Mouse (Mus musculus): ENCODE measurements around the gene Aire. TPM values are rescaled to one million over a fixed set of nuclear protein-coding genes. Genes with fewer than 3 reads are reported as not detected.
A peak's percentile ranks its signal among the peaks of the same experiment; 100 is the strongest.
"Not testable (repeated sequence)": the region's sequence is repeated elsewhere in the genome, so short reads cannot be mapped to it uniquely, and the experiment has no call there.

The Aire gene
- polyA plus RNA-seq, 1 experiment: 0.30 TPM

DNA sequence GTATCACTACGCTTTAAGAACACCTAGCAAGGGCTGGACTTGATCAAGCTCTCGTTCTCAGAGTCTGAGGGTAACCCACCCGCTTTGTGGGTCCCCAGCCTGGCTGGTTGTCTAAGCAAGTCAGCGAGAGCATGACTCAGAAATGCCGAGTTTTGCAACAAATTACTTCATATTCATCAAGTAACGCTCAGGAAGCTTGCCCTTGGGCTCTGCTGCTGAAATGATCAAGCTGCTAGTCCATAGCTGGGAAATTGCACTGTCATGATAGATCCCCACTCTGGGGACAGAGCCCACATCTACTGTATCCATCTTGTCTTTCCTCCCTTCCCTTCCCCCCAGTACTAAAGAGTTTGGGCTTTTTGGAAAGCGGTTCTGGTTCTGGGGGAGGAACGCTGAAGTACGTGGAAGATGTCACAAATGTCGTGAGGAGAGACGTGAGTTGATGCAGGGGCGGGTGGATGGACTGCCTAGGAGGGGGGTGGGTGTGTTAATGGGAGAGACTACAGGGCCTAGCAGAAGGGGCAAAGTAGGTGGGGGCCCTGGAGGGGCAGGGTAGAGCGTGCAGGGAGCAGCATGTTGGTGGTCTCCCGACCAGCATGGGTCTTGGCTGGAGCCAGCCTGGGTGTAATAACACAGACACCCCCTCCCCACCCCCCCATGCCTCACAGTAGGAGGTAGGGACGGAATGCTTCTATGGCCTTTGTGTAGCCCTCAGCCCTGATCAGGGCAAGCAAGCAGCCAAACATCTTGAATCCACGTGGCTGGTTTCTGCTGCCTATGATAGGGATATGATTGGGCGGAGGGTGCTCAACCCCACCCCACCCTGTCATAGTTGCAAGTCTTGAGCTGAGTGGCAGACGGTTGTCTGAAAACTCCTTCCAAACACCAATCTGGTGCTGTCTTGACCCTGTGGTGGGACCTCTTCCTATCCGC, 11.5 kb upstream of the Aire start:
- DNase-seq (ENCODE audit: extremely low spot score in 1 of 2, low spot score in 1 of 2): no peak

GRCm38 (mm10) chr10:78049519-78050035, 6.2 kb upstream of the Aire start:
- DNase-seq (ENCODE audit: extremely low spot score in 1 of 2, low spot score in 1 of 2): no peak

DNA sequence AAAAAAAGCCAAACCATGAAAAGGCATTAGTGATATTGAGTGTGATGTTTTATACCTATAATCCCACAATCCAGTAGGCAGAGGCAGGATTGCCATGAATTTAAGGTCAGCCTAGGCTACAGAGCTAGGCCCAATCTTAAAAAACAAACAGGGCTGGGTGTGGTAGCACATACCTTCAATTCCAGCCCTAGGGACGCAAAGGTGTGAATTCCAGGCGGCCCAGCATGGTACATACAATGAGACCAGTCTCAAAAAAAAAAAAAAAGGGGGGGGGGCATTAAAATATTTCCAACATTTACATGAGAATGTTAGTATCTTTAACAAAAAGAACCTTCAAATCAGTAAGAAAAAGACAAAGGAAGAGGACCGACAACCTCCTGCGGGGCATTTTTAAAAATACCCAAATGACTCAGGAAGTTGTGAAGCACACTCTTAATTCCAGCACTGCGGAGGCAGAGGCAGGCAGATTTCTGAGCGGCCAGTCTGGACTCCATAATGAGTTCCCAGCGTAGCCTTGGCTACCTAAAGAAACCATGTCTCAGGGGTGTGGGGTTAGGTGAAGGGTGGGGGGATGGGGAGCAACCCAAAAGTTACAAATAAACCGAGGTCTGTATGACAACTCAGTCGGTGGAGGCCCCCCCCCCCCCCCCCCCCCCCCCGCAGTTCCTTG, 4.8 kb upstream of the Aire start:
- DNase-seq (ENCODE audit: extremely low spot score in 1 of 2, low spot score in 1 of 2): no peak

DNA sequence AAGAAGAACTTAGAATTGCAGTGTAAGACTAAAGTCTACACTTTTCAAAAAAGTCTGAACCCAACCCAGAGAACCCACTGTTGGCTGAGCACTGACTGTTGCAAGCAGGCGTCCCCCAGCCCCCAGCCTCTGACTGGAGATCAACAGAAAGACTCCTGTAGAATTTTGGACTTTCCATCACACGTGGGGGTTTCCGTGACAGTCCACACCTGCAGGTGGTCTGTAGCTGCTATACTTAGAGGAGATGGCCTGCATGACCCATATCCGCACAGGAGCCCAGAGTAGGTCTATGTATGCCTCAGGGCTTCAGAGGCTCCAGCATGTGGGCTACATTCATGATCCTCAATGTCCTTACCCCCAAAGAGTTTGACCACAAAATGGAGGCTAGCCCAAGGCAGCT, 3.0 kb upstream of the Aire start:
- DNase-seq (ENCODE audit: extremely low spot score in 1 of 2, low spot score in 1 of 2): no peak

DNA sequence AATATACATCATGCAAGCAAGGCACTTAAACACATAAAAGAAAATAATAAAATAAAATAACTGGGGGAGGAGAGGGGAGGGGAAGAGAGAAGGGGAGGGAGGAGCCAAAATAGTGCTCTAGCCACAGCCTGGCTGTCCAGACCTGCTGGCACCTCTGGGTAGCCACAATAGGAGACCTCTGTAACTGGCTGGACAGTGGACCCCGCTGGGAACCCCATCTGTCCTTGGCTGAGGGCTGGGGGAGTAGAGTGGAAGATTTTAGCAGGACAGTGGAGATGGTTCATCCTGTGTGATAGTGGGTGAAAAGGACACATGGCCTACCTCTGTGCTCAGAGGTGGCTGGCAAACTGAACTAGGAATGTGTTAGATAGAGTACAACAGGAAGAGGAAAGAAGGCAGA, 1.1 kb upstream of the Aire start:
- DNase-seq (ENCODE audit: extremely low spot score in 1 of 2, low spot score in 1 of 2): no peak

- DNase-seq (ENCODE audit: extremely low spot score in 1 of 2, low spot score in 1 of 2): peak in 1 of 2 experiments; percentile 56
Observed at GRCm38 (mm10) chr10:78042697-78043405, 559 bp downstream of the Aire start.

GRCm38 (mm10) chr10:78042096-78042495, 1.3 kb downstream of the Aire start:
- no peak for DNase-seq (ENCODE audit: extremely low spot score in 1 of 2, low spot score in 1 of 2)

GRCm38 (mm10) chr10:78041647-78042046, 1.8 kb downstream of the Aire start, which contains the start of gene Dnmt3l:
Gene Dnmt3l (plus strand): TSS chr10:78041947.
- DNase-seq (ENCODE audit: extremely low spot score in 1 of 2, low spot score in 1 of 2): no peak

DNA sequence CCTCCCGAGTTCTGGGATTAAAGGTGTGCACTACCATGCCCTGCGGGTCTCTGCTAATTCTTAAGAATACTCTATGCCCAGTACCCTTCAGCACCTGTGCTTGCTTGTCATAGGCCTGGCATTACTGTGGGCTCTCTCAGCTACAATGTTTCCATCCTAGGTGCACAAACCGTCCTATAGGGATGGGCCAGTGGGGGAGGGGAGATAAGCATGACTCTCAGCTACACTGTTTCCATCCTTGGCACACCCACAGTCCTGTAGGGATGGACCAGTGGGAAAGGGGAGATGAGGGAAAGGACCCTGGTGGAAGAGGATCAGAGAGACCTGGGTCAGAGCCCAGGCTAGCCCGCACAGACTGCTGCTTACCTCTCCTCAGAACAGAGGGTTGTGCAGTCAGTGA, 6.3 kb downstream of the Aire start:
- no peak for DNase-seq (ENCODE audit: extremely low spot score in 1 of 2, low spot score in 1 of 2)

DNA sequence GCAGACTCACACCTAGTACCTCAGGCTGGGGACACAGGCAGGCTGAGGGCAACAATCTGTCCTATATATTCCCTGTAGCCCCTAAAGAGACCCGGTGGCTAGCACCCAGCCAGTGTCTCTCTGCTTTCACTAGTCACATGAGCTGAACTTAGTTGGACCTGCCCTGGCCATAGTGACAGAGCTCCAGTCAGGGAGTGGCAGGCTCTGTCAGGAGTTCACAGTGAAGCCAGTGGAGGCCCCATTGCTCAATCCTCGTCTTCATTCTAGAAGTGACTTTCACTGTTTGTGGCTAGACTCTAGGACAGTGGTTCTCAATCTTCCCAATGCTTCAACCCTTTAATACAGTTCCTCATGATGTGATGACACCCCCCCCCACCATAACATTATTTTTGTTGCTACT, 11.4 kb downstream of the Aire start:
- no peak for DNase-seq (ENCODE audit: extremely low spot score in 1 of 2, low spot score in 1 of 2)

DNA sequence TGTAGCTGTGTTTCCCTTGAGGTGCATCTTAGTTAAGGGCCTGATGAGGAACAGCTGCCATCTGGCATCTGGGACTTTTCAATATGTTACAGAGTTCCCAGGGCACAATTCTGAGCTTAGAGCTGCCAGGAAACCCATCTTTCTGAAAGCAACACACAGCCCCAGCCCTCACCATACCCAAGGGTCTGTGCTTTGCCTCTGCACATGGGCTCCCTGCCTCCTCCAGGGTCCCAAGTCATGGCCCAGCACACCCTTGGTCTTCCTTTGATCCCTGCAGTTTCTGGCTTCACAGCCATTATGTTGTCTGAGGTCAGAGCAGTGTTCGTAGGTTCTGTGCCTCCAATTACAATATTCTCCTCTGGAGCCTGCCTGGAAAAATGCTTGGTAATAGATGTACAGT, 14.3 kb downstream of the Aire start:
- no peak for DNase-seq (ENCODE audit: extremely low spot score in 1 of 2, low spot score in 1 of 2)

GRCm38 (mm10) chr10:78028129-78028528, 15.3 kb downstream of the Aire start:
- peak in 1 of 2 experiments; percentile 85 for DNase-seq (ENCODE audit: extremely low spot score in 1 of 2, low spot score in 1 of 2)

DNA sequence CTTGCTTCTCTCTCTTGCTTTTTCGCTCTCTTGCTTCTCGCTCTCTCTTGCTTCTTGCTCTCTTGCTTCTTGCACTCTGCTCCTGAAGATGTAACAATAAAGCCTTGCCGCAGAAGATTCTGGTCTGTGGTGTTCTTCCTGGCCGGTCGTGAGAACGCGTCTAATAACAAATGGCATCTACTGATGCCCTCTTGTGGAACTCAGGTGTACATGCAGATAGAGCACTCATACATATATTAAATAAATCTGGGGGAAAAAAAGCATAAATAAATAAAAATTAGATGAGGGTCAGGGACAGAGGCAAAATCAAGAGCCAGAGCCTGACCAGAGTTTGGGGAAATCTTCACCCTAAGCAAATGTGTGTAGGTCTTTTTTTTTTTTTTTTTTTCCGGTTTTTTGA, 18.0 kb downstream of the Aire start:
- DNase-seq (ENCODE audit: extremely low spot score in 1 of 2, low spot score in 1 of 2): not testable (repeated sequence)

DNA sequence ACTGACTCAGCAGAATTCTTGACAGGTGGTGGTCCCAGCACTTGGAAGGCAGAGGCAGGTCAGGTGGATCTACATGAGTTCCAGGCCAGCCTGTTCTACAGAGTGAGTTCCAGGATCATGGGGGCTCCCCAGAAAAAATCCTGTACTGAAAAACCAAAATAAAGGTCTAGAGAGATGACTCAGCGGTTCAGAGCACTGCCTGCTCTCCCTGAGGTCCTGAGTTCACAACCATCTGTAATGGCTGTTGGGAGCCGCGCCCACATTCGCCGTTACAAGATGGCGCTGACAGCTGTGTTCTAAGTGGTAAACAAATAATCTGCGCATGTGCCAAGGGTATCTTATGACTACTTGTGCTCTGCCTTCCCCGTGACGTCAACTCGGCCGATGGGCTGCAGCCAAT, 23.4 kb downstream of the Aire start:
- not testable (repeated sequence) for DNase-seq (ENCODE audit: extremely low spot score in 1 of 2, low spot score in 1 of 2)

- no peak for DNase-seq (ENCODE audit: extremely low spot score in 1 of 2, low spot score in 1 of 2)
Observed at GRCm38 (mm10) chr10:78019291-78019690, 24.1 kb downstream of the Aire start.

GRCm38 (mm10) chr10:78018797-78019203, 24.6 kb downstream of the Aire start:
- DNase-seq (ENCODE audit: extremely low spot score in 1 of 2, low spot score in 1 of 2): peak in 1 of 2 experiments; percentile 83

- DNase-seq (ENCODE audit: extremely low spot score in 1 of 2, low spot score in 1 of 2): no peak
Observed at GRCm38 (mm10) chr10:78016366-78016765, 27.0 kb downstream of the Aire start.

GRCm38 (mm10) chr10:78015489-78015888, 27.9 kb downstream of the Aire start:
- no peak for DNase-seq (ENCODE audit: extremely low spot score in 1 of 2, low spot score in 1 of 2)

GRCm38 (mm10) chr10:78012661-78013495, 30.5 kb downstream of the Aire start:
- no peak for DNase-seq (ENCODE audit: extremely low spot score in 1 of 2, low spot score in 1 of 2)

DNA sequence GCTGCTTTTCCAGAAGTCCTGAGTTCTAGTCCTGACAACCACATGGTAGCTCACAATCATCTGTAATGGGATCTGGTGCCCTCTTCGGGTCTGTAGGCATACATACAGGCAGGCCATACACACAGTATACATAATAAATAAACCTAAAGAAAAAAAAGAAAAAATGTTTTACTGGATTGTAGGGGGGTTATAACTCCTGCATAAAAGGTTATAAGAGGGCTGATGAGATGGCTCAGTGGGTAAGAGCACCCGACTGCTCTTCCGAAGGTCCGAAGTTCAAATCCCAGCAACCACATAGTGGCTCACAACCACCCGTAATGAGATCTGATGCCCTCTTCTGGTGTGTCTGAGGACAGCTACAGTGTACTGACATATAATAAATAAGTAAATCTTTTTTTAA, 32.3 kb downstream of the Aire start:
- DNase-seq (ENCODE audit: extremely low spot score in 1 of 2, low spot score in 1 of 2): not testable (repeated sequence)
